Mouse (Mus musculus) spleen, adult 2 months (tissue): ENCODE measurements at regions not wholly inside any gene's neighbourhood (a gene's known extent, or its start where the extent isn't known, plus 50 kb on each side); places are given as distances from the start of the nearest gene placed in this dataset.

Experiments
- CTCF ChIP-seq: fragments of 200-500 bp; IDR thresholded peaks from 2 replicates; pipeline ENCODE4 v1.5.1; 2011; ENCODE audit warnings: mild to moderate bottlenecking, inconsistent platforms; ENCODE audit not compliant: insufficient read depth, insufficient read length, insufficient replicate concordance; ENCODE audit errors: extremely low read depth
- POLR2A ChIP-seq: fragments of 200-500 bp; IDR thresholded peaks from 2 replicates; pipeline ENCODE4 v1.6.1; 2011; ENCODE audit warnings: low read depth, low read length, inconsistent platforms

GRCm38 (mm10) chr3:149171766-149172165, 181.4 kb upstream of the Adgrl2 start:
- TF ChIP-seq CTCF: no peak
- no peak for TF ChIP-seq POLR2A
